Mouse (Mus musculus): ENCODE results near the gene Ints7. TPM values are rescaled to one million over a fixed set of nuclear protein-coding genes. Genes with fewer than 3 reads are reported as not detected.
A peak's percentile ranks its signal among the peaks of the same experiment; 100 is the strongest.

Gene Ints7
- polyA plus RNA-seq, 1 experiment from 2014 or later, result 8.0 TPM

GRCm38 (mm10) chr1:191567859-191568258 lies 7.6 kb upstream of the Ints7 start:
- Histone ChIP-seq H3K36me3 (ENCODE audit: inconsistent target) (no peaks in the 10 kb centered on the region), H3K79me2 (ENCODE audit: inconsistent target) (peaks cover 67% of the 10 kb centered on the region), H3K4me3 (ENCODE audit: inconsistent target) (no peak overlapping the region), H3K27ac (no peak overlapping the region)
- WGBS (ENCODE audit: missing documents), result 100% methylated on average over 1 of the region's 1 CpGs

- Histone ChIP-seq H3K79me2 (ENCODE audit: inconsistent target) (peaks cover 85% of the 10 kb centered on the region), H3K36me3 (ENCODE audit: inconsistent target) (no peaks in the 10 kb centered on the region), H3K4me3 (ENCODE audit: inconsistent target) (no peak overlapping the region), H3K27ac (no peak overlapping the region)
- 97% methylated on average over 2 of the region's 2 CpGs for WGBS (ENCODE audit: missing documents)
Observed at GRCm38 (mm10) chr1:191569625-191570024, 5.8 kb upstream of the Ints7 start.

GRCm38 (mm10) chr1:191570415-191570814 lies 5.0 kb upstream of the Ints7 start:
- 50% methylated on average over 3 of the region's 3 CpGs for WGBS (ENCODE audit: missing documents)
- H3K27ac ChIP-seq, result no peak overlapping the region
- H3K4me3 ChIP-seq (ENCODE audit: inconsistent target), result no peak overlapping the region
- H3K36me3 ChIP-seq (ENCODE audit: inconsistent target), result no peaks in the 10 kb centered on the region
- peaks cover 85% of the 10 kb centered on the region for H3K79me2 ChIP-seq (ENCODE audit: inconsistent target)

GRCm38 (mm10) chr1:191573906-191574639 lies 1.4 kb upstream of the Ints7 start:
- Histone ChIP-seq H3K36me3 (ENCODE audit: inconsistent target) (no peaks in the 10 kb centered on the region), H3K79me2 (ENCODE audit: inconsistent target) (peaks cover 86% of the 10 kb centered on the region), H3K27ac (peak overlapping the region; percentile 44), H3K4me3 (ENCODE audit: inconsistent target) (peak overlapping the region; percentile 77)
- 3% methylated on average over 13 of the region's 13 CpGs for WGBS (ENCODE audit: missing documents)

- peaks cover 86% of the 10 kb centered on the region for H3K79me2 ChIP-seq (ENCODE audit: inconsistent target)
- H3K27ac ChIP-seq, result peak overlapping the region; percentile 44
- no peaks in the 10 kb centered on the region for H3K36me3 ChIP-seq (ENCODE audit: inconsistent target)
- peak overlapping the region; percentile 77 for H3K4me3 ChIP-seq (ENCODE audit: inconsistent target)
- WGBS (ENCODE audit: missing documents), result under 1% methylated on average over 52 of the region's 52 CpGs
Observed at GRCm38 (mm10) chr1:191574871-191575457, 472 bp upstream of the Ints7 start.

GRCm38 (mm10) chr1:191579524-191579923 lies 4.1 kb downstream of the Ints7 start:
- H3K27ac ChIP-seq, result no peak overlapping the region
- no peak overlapping the region for H3K4me3 ChIP-seq (ENCODE audit: inconsistent target)
- WGBS (ENCODE audit: missing documents), result 95% methylated on average over 3 of the region's 3 CpGs
- peaks cover 19% of the 10 kb centered on the region for H3K36me3 ChIP-seq (ENCODE audit: inconsistent target)
- peaks cover 73% of the 10 kb centered on the region for H3K79me2 ChIP-seq (ENCODE audit: inconsistent target)

GRCm38 (mm10) chr1:191581641-191582040 lies 6.2 kb downstream of the Ints7 start:
- 90% methylated on average over 4 of the region's 4 CpGs for WGBS (ENCODE audit: missing documents)
- peaks cover 66% of the 10 kb centered on the region for H3K79me2 ChIP-seq (ENCODE audit: inconsistent target)
- no peak overlapping the region for H3K4me3 ChIP-seq (ENCODE audit: inconsistent target)
- H3K36me3 ChIP-seq (ENCODE audit: inconsistent target), result peaks cover 23% of the 10 kb centered on the region
- H3K27ac ChIP-seq, result no peak overlapping the region

GRCm38 (mm10) chr1:191583836-191584235 lies 8.4 kb downstream of the Ints7 start:
- Histone ChIP-seq H3K36me3 (ENCODE audit: inconsistent target) (peaks cover 24% of the 10 kb centered on the region), H3K27ac (no peak overlapping the region), H3K4me3 (ENCODE audit: inconsistent target) (no peak overlapping the region), H3K79me2 (ENCODE audit: inconsistent target) (peaks cover 44% of the 10 kb centered on the region)
- 98% methylated on average over 4 of the region's 4 CpGs for WGBS (ENCODE audit: missing documents)

GRCm38 (mm10) chr1:191584483-191584882 lies 9.0 kb downstream of the Ints7 start:
- Histone ChIP-seq H3K27ac (no peak overlapping the region), H3K4me3 (ENCODE audit: inconsistent target) (no peak overlapping the region), H3K79me2 (ENCODE audit: inconsistent target) (peaks cover 37% of the 10 kb centered on the region), H3K36me3 (ENCODE audit: inconsistent target) (peaks cover 24% of the 10 kb centered on the region)
- 97% methylated on average over 4 of the region's 4 CpGs for WGBS (ENCODE audit: missing documents)

- Histone ChIP-seq H3K36me3 (ENCODE audit: inconsistent target) (peaks cover 24% of the 10 kb centered on the region), H3K79me2 (ENCODE audit: inconsistent target) (peaks cover 31% of the 10 kb centered on the region), H3K27ac (no peak overlapping the region), H3K4me3 (ENCODE audit: inconsistent target) (no peak overlapping the region)
- 100% methylated on average over 2 of the region's 2 CpGs for WGBS (ENCODE audit: missing documents)
Observed at GRCm38 (mm10) chr1:191585704-191586103, 10.3 kb downstream of the Ints7 start.

GRCm38 (mm10) chr1:191587062-191587461 lies 11.6 kb downstream of the Ints7 start:
- WGBS (ENCODE audit: missing documents), result 93% methylated on average over 3 of the region's 3 CpGs
- Histone ChIP-seq H3K27ac (no peak overlapping the region), H3K4me3 (ENCODE audit: inconsistent target) (no peak overlapping the region), H3K79me2 (ENCODE audit: inconsistent target) (peaks cover 18% of the 10 kb centered on the region; the same call in 1 of the 2 replicates), H3K36me3 (ENCODE audit: inconsistent target) (peaks cover 24% of the 10 kb centered on the region)

GRCm38 (mm10) chr1:191588749-191589148 lies 13.3 kb downstream of the Ints7 start:
- WGBS (ENCODE audit: missing documents), result 88% methylated on average over 2 of the region's 2 CpGs
- Histone ChIP-seq H3K36me3 (ENCODE audit: inconsistent target) (peaks cover 13% of the 10 kb centered on the region; the same call in 1 of the 2 replicates), H3K4me3 (ENCODE audit: inconsistent target) (no peak overlapping the region), H3K27ac (no peak overlapping the region), H3K79me2 (ENCODE audit: inconsistent target) (peaks cover 6% of the 10 kb centered on the region; the same call in 1 of the 2 replicates)

- peak overlapping the region; percentile 59 for H3K27ac ChIP-seq
- H3K79me2 ChIP-seq (ENCODE audit: inconsistent target), result peaks cover 6% of the 10 kb centered on the region; the same call in 1 of the 2 replicates
- H3K4me3 ChIP-seq (ENCODE audit: inconsistent target), result no peak overlapping the region; the same call in 1 of the 2 replicates
- 54% methylated on average over 12 of the region's 12 CpGs for WGBS (ENCODE audit: missing documents)
- H3K36me3 ChIP-seq (ENCODE audit: inconsistent target), result peaks cover 9% of the 10 kb centered on the region; the same call in 1 of the 2 replicates
Observed at GRCm38 (mm10) chr1:191592016-191592720, 16.7 kb downstream of the Ints7 start.

- 95% methylated on average over 8 of the region's 8 CpGs for WGBS (ENCODE audit: missing documents)
- no peak overlapping the region for H3K4me3 ChIP-seq (ENCODE audit: inconsistent target)
- H3K27ac ChIP-seq, result no peak overlapping the region
- peaks cover 9% of the 10 kb centered on the region; the same call in 1 of the 2 replicates for H3K36me3 ChIP-seq (ENCODE audit: inconsistent target)
- peaks cover 11% of the 10 kb centered on the region for H3K79me2 ChIP-seq (ENCODE audit: inconsistent target)
Observed at GRCm38 (mm10) chr1:191596076-191596475, 20.6 kb downstream of the Ints7 start.

- no peak overlapping the region for H3K4me3 ChIP-seq (ENCODE audit: inconsistent target)
Observed at GRCm38 (mm10) chr1:191599210-191599609, 23.8 kb downstream of the Ints7 start.

More at GRCm38 (mm10) chr1:191599210-191599609, 23.8 kb downstream of the Ints7 start:
- Histone ChIP-seq H3K79me2 (ENCODE audit: inconsistent target) (peaks cover 11% of the 10 kb centered on the region), H3K36me3 (ENCODE audit: inconsistent target) (peaks cover 16% of the 10 kb centered on the region; the same call in 1 of the 2 replicates), H3K27ac (peak overlapping the region; percentile 73)
- 31% methylated on average over 5 of the region's 5 CpGs for WGBS (ENCODE audit: missing documents)

All from macrophage (primary cell).